In the genomic region with DNA sequence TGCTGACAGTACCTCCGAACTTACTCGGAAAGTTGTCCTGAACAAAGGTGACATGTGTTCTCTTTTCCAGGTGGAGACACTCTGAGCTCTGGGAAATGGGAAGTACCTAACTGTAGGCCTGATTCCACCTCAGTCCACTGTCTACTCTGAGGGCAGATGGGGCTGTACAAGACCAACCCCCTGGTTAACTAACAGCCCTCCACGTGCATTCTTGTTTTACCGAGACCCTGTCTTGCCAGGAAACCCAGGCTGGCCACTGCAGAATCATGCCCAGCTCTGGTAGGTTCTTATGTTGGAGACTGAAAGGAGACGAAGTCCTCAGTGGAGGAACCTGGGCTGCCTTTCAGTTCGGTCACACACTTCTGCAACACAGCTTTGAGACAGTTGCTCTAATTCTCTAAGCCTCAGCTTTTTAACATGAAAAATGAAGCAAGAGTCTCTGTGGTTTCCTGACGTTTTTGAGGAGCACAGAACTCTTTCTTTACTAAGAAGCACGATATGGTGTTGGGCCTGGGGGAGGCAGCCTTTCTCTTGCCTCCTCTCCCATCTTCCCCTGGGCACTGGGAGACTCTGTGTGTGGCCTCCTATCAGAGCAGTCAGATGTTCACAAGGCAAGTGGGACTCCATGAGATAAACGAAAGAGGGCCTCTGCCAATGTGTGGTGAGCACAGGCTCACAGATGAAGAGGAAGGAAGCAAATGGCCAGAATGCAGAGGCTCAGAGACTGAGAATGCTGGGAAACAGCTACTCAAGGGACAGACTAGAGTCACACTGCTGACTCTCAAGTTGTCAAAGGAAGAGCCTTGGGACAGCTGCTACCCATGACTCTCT, we compare ENCODE assay signal across 11 mouse cellular contexts. TPM values are rescaled to one million over a fixed set of nuclear protein-coding genes. Genes with fewer than 3 reads are reported as not detected.
A peak's percentile ranks its signal among the peaks of the same experiment; 100 is the strongest.
DNase-seq lines count a peak whose midpoint lies in the region; ATAC-seq lines count a peak whose summit lies in the region.
"Had no signal": no experiment of that assay in that cellular context is flagged by ENCODE, and none has a peak within 500 bp of the region (broad histone marks: within the 10 kb centered on the region; RNA-seq: fewer than 3 reads in every experiment).

No protein-coding gene starts in this region.

- DNase-seq in embryonic facial prominence, embryonic 11.5 days (ENCODE audit: low spot score), result no peak
- DNase-seq in embryonic facial prominence, embryonic 10.5 days (ENCODE audit: low spot score), result no peak
- peak; percentile 60 for DNase-seq in spleen, adult 12 weeks (ENCODE audit: low spot score)
- DNase-seq in spleen, adult 18-20 months, result no peak
- peak; percentile 54 to 70 for DNase-seq in thymus, postnatal 36 days
- no peak for DNase-seq in kidney, postnatal 36 days
- no peak for DNase-seq in midbrain, embryonic 10.5 days (ENCODE audit: low spot score)
- DNase-seq: gastrocnemius, postnatal 10 days had no signal

- H3K27ac ChIP-seq in embryonic facial prominence, embryonic 11.5 days (replicated peaks; ENCODE audit: low read depth, low read length), result no peak overlapping the region
- H3K27ac ChIP-seq in embryonic facial prominence, embryonic 10.5 days (replicated peaks), result no peak overlapping the region; the same call in 1 of the 2 replicates
- H3K27ac ChIP-seq in liver, embryonic 15.5 days (replicated peaks), result peak overlapping the region; percentile 99
- H3K27ac ChIP-seq in midbrain, embryonic 10.5 days (replicated peaks), result no peak overlapping the region
- H3K27ac ChIP-seq: layer of hippocampus, adult 2 months had no signal

- no peaks in the 10 kb centered on the region for H3K36me3 ChIP-seq in embryonic facial prominence, embryonic 11.5 days (replicated peaks; ENCODE audit: control insufficient read depth, insufficient read depth, low read depth, low read length)
- peaks cover 18% of the 10 kb centered on the region for H3K36me3 ChIP-seq in embryonic facial prominence, embryonic 10.5 days (replicated peaks)
- peaks cover 61% of the 10 kb centered on the region for H3K36me3 ChIP-seq in liver, embryonic 15.5 days (replicated peaks)
- H3K36me3 ChIP-seq in midbrain, embryonic 10.5 days, result peaks cover 19% of the 10 kb centered on the region

- H3K27me3 ChIP-seq in embryonic facial prominence, embryonic 11.5 days (ENCODE audit: control insufficient read depth, insufficient read depth, low read length), result no peaks in the 10 kb centered on the region
- H3K27me3 ChIP-seq in embryonic facial prominence, embryonic 10.5 days (replicated peaks; ENCODE audit: low read depth, poor library complexity, severe bottlenecking), result no peaks in the 10 kb centered on the region
- H3K27me3 ChIP-seq in liver, embryonic 15.5 days, result no peaks in the 10 kb centered on the region
- H3K27me3 ChIP-seq in midbrain, embryonic 10.5 days (ENCODE audit: low read depth, poor library complexity, severe bottlenecking), result no peaks in the 10 kb centered on the region

- no peaks in the 10 kb centered on the region for H3K9me3 ChIP-seq in embryonic facial prominence, embryonic 11.5 days (replicated peaks; ENCODE audit: control insufficient read depth, low read length)
- H3K9me3 ChIP-seq in embryonic facial prominence, embryonic 10.5 days, result no peaks in the 10 kb centered on the region
- no peaks in the 10 kb centered on the region for H3K9me3 ChIP-seq in liver, embryonic 15.5 days (replicated peaks)
- no peaks in the 10 kb centered on the region for H3K9me3 ChIP-seq in midbrain, embryonic 10.5 days (replicated peaks)

- H3K9ac ChIP-seq in embryonic facial prominence, embryonic 11.5 days (replicated peaks; ENCODE audit: low read length), result no peak overlapping the region
- H3K9ac ChIP-seq in liver, embryonic 15.5 days, result peak overlapping the region; percentile 71

- no peak overlapping the region for H3K4me3 ChIP-seq in embryonic facial prominence, embryonic 11.5 days (ENCODE audit: low read depth, low read length)
- H3K4me3 ChIP-seq in embryonic facial prominence, embryonic 10.5 days, result no peak overlapping the region
- peak overlapping the region; percentile 48 for H3K4me3 ChIP-seq in liver, embryonic 15.5 days (replicated peaks)
- H3K4me3 ChIP-seq in midbrain, embryonic 10.5 days, result no peak overlapping the region
- H3K4me3 ChIP-seq: layer of hippocampus, adult 2 months had no signal

- peak; percentile 26; the same call in 1 of the 2 replicates for ATAC-seq in embryonic facial prominence, embryonic 11.5 days (replicated peaks; ENCODE audit: insufficient number of reproducible peaks, low FRiP score, low TSS enrichment, low read depth)
- peak; percentile 95 for ATAC-seq in liver, embryonic 15.5 days (ENCODE audit: insufficient read depth)
- ATAC-seq: activated CD4-positive, CD25-positive, alpha-beta regulatory T cell, adult 4 months had no signal

- no peak overlapping the region for H3K4me2 ChIP-seq in embryonic facial prominence, embryonic 11.5 days (ENCODE audit: low read depth, low read length)
- H3K4me2 ChIP-seq in liver, embryonic 15.5 days, result peak overlapping the region; percentile 75

- WGBS in embryonic facial prominence, embryonic 11.5 days, result 83% methylated on average over 9 of the region's 9 CpGs
- WGBS in embryonic facial prominence, embryonic 10.5 days, result 84% methylated on average over 9 of the region's 9 CpGs
- 22% methylated on average over 9 of the region's 9 CpGs for WGBS in liver, embryonic 15.5 days (ENCODE audit: insufficient replicate concordance)
- WGBS in midbrain, embryonic 10.5 days, result 86% methylated on average over 9 of the region's 9 CpGs

- no peaks in the 10 kb centered on the region for H3K4me1 ChIP-seq in embryonic facial prominence, embryonic 11.5 days (ENCODE audit: control insufficient read depth, insufficient read depth, low read length)
- H3K4me1 ChIP-seq in embryonic facial prominence, embryonic 10.5 days, result no peaks in the 10 kb centered on the region
- H3K4me1 ChIP-seq in liver, embryonic 15.5 days (replicated peaks), result peaks cover 92% of the 10 kb centered on the region
- no peaks in the 10 kb centered on the region for H3K4me1 ChIP-seq in midbrain, embryonic 10.5 days

RNA-seq across cellular contexts. Expression of a gene that starts 33.2 kb away (rescaled TPM):
- 9.5 and 9.9 TPM in 2 replicates for polyA plus RNA-seq in embryonic facial prominence, embryonic 11.5 days (2014; fragmentation: Nextera tagmentation; extraction: Ambion mirVana)
- 8.3 and 8.8 TPM in 2 replicates for polyA plus RNA-seq in embryonic facial prominence, embryonic 10.5 days (2016; fragmentation: Nextera tagmentation; extraction: Ambion mirVana)
- 7.7 and 9.1 TPM in 2 replicates for polyA plus RNA-seq in liver, embryonic 15.5 days (2015; fragmentation: Nextera tagmentation; extraction: Ambion mirVana)
- polyA plus RNA-seq in midbrain, embryonic 10.5 days (2016; fragmentation: Nextera tagmentation; extraction: Ambion mirVana), result 7.9 and 8.9 TPM in 2 replicates

Comparison
In these comparisons a context has a peak if more than half of its experiments do, and no peak if none do; other contexts are left out.
1. DNase-seq: peak in spleen, adult 12 weeks (single experiment) and thymus, postnatal 36 days (2 of 2); none in embryonic facial prominence, embryonic 11.5 days (single experiment), embryonic facial prominence, embryonic 10.5 days (single experiment), spleen, adult 18-20 months (0 of 2), kidney, postnatal 36 days (0 of 2) and midbrain, embryonic 10.5 days (single experiment).